In genomic region chr4:44670380-44670779, GRCm38 (mm10) we compare ENCODE assay signal across 14 mouse cellular contexts. TPM values are rescaled to one million over a fixed set of nuclear protein-coding genes. Genes with fewer than 3 reads are reported as not detected.
"Had no signal": no experiment of that assay in that cellular context is flagged by ENCODE, and none has a peak within 500 bp of the region (broad histone marks: within the 10 kb centered on the region; RNA-seq: fewer than 3 reads in every experiment).

No protein-coding gene starts in this region.

- DNase-seq: lung, embryonic 14.5 days; midbrain, embryonic 14.5 days; right cerebral cortex, postnatal 14 days; thymus, adult 18-20 months; thymus, postnatal 14 days; thymus, postnatal 36 days had no signal

- H3K4me3 ChIP-seq: midbrain, embryonic 10.5 days; midbrain, embryonic 12.5 days; myocyte; neural tube, embryonic 13.5 days; neural tube, embryonic 15.5 days had no signal

- H3K36me3 ChIP-seq: midbrain, embryonic 12.5 days; neural tube, embryonic 13.5 days; neural tube, embryonic 15.5 days had no signal

- H3K4me1 ChIP-seq: neural tube, embryonic 15.5 days had no signal

- H3K27ac ChIP-seq: liver, embryonic 14.5 days; midbrain, embryonic 10.5 days; midbrain, embryonic 12.5 days; neural tube, embryonic 13.5 days; neural tube, embryonic 15.5 days had no signal

RNA-seq across cellular contexts. Expression of gene Pax5, which starts 39.9 kb away (rescaled TPM):
- polyA plus RNA-seq: lung, embryonic 14.5 days; lung, embryonic 16.5 days; stomach, embryonic 14.5 days had no signal
